Mouse (Mus musculus) liver, embryonic 14.5 days (tissue): ENCODE data around the gene Grhl3.

Source experiments
- CTCF ChIP-seq: IDR thresholded peaks from 2 replicates; pipeline ENCODE4 v1.5.1; 2016; ENCODE audit warnings: antibody characterized with exemption, low read depth, control low read depth
- EP300 ChIP-seq: IDR thresholded peaks from 2 replicates; pipeline ENCODE4 v1.6.1; 2016; ENCODE audit warnings: antibody characterized with exemption, low read depth

DNA sequence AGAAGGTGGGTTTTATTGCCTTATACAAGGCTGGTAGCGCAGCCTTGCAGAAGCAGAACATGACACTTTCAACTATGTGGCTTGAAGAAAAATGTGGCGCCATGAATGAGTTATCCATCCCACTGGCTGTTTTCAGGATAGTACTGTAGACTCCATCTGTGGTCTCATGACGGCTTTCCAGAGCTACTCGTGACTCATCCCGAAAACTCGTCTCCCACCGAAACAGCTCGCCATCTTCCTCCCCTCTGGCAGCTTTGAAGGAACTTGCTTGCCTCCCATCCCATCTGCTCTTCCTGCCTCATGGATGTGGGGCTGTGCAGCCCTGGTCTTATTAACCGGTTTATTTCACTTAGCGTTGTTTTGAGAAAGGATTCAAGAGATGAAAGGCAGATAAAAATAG, 48.9 kb upstream of the Grhl3 start:
- no peak for TF ChIP-seq CTCF
- TF ChIP-seq EP300 = no peak
